Mouse (Mus musculus): ENCODE results near the gene Gp1bb. TPM values are rescaled to one million over a fixed set of nuclear protein-coding genes. Genes with fewer than 3 reads are reported as not detected.

The Gp1bb gene
- total RNA-seq, 2 experiments from 2014 or later: not detected

DNA sequence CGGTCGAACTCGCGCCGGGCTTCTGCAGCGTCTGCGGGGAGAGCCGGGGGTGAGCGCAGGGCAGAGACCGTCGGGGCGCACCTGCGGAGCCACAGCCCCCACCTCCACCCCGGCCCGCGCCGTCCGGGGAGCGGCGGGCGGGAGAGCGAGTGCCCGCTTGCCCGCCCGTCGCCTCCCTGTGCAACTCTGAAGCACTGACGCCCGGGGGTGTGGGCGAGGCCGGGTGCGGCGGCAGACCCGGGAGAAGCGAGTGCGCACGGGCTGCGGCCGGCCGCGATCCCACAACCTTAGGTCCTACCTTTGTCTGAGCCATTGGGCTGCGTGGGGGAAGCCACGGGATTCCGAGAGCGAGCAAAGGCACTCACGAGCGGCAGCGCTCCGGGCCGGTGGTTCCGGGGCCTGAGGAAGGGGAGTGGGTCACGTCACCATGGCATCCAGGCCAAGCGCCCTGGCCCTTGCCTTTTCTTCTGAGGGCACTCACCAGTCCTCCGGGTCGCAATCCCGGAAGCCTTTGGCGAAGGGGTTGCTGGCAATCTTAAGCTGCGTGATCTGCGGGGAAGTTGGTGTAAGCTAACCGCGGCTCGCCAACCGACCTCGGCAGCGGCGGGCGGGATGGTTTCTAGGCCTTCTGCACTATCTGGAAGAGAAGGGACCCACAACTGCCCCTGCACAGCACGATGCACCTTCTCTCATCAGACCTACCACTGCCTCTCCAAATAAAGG is 39.6 kb downstream of the Gp1bb start:
- no peak for DNase-seq (ENCODE audit: low spot score in 2 of 2)

DNA sequence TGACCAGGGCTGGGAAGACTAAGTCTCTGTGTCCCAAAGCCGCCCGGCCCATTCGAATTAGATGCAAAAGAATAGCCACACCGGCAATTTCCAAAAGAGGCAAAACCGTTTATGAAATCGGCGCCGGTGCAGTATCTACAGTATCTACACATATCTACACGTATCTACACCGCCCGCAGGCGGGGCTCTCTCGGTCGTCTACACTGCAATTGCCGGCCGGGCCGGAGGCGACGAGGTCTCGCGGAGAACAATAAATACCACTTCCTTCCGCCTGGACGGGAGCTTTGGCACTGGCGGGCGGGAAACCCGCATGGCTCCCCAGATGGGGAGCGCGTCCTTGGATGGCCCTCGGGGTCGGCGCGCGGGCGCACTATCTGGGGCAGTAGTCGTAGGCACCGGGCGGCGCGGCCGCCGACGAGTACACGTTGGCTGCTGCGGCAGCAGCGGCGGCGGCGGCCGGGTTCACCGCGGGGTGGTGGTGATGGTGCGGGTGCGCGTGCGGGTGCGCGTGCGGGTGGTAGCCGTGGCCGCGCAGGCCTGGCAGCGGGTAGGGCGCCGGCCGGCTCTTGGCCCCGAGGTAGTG is 40.5 kb downstream of the Gp1bb start:
- no peak for DNase-seq (ENCODE audit: low spot score in 2 of 2)

DNA sequence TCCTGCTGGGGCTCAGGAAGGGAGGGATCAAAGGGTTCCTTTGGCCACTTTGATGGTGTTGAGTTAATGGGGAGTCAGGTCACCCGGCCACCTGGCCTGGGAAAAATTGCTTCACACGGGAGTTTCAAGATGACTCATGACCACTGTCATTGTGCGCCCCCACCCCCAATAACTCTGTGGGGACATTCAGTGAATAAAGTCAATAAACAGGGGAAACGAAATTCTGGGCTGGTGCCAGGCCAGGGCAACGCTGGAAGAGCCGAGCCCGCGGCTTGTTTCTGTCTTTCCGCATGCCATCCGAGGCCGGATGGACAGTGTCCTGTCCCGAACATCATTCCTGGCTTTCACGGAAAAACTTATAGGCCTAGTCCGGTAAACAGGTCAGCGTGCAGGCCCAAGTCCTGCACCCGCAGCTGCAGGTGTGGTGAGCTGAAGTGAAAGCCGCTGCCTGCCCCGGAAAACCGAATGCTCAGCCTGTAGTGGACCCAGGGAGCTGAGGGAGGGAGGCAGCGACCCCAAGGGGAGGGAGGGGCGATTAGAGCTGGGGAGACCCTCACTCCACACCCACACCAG is 41.1 kb downstream of the Gp1bb start:
- no peak for DNase-seq (ENCODE audit: low spot score in 2 of 2)

DNA sequence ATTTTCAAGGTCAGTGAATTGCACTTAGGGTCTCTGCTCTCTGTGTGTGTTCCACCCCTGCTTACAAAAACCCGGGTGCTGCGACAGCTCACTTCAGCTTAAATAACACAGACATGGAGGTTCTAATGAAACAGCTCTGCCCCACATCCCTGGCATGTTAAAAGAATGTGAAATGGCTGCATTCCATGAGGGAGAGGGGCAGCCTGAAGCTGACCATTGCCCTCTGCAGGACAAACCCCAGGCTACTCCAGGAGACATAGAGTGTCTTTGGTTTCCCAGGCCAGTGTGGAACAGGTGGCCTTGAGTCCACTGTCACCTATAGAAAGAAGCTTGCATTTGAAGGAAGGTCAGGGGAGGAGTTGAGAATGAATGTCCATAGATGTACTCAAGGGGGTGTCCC is 41.8 kb downstream of the Gp1bb start:
- no peak for DNase-seq (ENCODE audit: low spot score in 2 of 2)

DNA sequence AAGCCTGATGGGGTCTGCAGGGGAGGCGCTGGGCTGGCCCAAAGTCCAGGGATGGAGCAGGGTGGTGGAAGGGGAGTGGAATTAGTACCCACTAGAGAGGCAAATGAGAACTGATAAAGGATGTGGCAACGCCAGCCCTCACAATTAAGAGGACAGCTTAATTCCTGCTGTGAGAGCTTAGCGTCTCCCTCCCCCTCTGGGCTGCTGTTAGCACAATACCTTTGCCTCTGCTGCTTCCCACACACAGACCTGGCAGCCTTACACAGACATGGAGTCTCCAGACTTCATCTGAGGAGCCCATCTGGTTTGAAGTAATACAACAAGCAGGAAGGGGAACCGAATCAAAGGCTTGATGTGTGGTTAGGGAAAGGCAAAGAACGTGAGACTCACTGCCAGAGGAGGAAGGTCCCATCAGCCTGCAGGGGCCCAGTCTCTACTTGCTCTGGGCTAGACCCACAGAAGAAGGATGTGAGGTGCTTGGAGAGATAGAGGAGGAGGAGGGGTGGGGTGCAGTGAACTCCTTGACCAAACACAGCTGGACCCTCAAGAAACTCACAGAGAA is 44.5 kb downstream of the Gp1bb start:
- DNase-seq (ENCODE audit: low spot score in 2 of 2): no peak

DNA sequence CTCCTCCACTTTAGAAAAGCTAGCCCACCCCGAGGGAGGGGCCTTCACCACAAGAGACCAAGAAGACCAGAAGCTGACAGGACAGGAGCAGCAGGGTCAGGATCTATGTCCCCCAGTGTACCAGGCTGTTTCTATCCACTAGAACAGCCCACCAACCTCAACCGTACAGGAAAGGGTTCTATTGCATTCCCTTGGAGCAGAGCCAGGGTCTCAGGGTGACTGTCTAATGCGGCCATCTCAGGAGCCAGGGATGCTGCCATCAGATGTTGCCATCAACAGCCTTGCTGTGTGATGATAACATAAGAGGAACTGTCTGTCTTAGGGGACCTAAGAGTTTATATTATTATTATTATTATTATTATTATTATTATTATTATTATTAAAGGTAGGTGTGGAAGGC is 45.1 kb downstream of the Gp1bb start:
- DNase-seq (ENCODE audit: low spot score in 2 of 2): no peak

DNA sequence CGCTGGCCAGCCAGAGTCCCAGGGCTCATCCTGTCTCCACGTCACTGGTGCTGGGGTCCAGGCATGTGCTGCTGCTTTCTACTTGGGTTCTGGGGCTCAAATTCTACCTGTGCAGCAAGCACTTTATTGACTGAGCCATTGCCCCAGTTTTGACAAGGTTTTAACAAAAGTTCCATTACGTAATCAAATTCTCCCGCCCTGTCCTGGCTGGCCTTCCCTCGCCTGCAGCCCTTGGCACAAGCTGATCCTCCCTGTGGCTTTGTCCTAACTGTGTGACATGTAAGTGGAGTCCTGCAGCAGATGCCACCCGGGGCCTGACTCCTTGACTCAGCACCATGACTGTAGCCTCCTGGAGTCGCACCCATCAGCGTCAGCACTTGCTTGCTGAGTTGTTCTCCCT is 48.0 kb downstream of the Gp1bb start:
- no peak for DNase-seq (ENCODE audit: low spot score in 2 of 2)

Other genes starting within 250 kb of the Gp1bb start
- 10 to 100 TPM; 75.6 to 98.9 TPM for gene Txnrd2, start 196.0 kb downstream of the Gp1bb start, total RNA-seq (2021)
- gene Comt, start 195.6 kb downstream of the Gp1bb start, total RNA-seq (2021): 100 to 1,000 TPM; 191 to 384 TPM
- 1 to 10 TPM; 4.0 to 5.4 TPM for gene Gnb1l, start 123.7 kb downstream of the Gp1bb start, total RNA-seq (2021)
- 1 to 10 TPM; 5.1 to 6.7 TPM for gene Rtl10, start 123.5 kb downstream of the Gp1bb start, total RNA-seq (2021)
- under 1 TPM in 1 of 2 experiments, not detected in 1; 0.22 TPM for gene Tbx1, start 31.7 kb downstream of the Gp1bb start, total RNA-seq (2021)
- 1 to 10 TPM; 1.4 to 5.1 TPM for gene Gm49601, start 4.0 kb upstream of the Gp1bb start, total RNA-seq (2021)
- gene Sept5, start 7.6 kb upstream of the Gp1bb start, total RNA-seq (2021): 10 to 100 TPM in 1 of 2 experiments, 1 to 10 TPM in 1; 7.9 to 10.7 TPM
- 10 to 100 TPM in 1 of 2 experiments, 1 to 10 TPM in 1; 4.5 to 13.7 TPM for gene Cldn5, start 154.4 kb upstream of the Gp1bb start, total RNA-seq (2021)
- 100 to 1,000 TPM in 1 of 2 experiments, 10 to 100 TPM in 1; 98.4 to 121 TPM for gene Ufd1, start 189.4 kb upstream of the Gp1bb start, total RNA-seq (2021)
- 10 to 100 TPM in 1 of 2 experiments, 1 to 10 TPM in 1; 6.3 to 11.0 TPM for gene Cdc45, start 189.6 kb upstream of the Gp1bb start, total RNA-seq (2021)
- gene 2510002D24Rik, start 214.2 kb upstream of the Gp1bb start, total RNA-seq (2021): 10 to 100 TPM in 1 of 2 experiments, 1 to 10 TPM in 1; 9.7 to 18.5 TPM
- 1 to 10 TPM; 5.3 to 7.5 TPM for gene Gm28539, start 214.2 kb upstream of the Gp1bb start, total RNA-seq (2021)